Mouse (Mus musculus): ENCODE data around the gene Akap13. TPM values are rescaled to one million over a fixed set of nuclear protein-coding genes. Genes with fewer than 3 reads are reported as not detected.
A peak's percentile ranks its signal among the peaks of the same experiment; 100 is the strongest.

The Akap13 gene
- polyA plus RNA-seq, 1 experiment from 2014 or later = 37.6 TPM

GRCm38 (mm10) chr7:75642178-75642777 lies 186.9 kb downstream of the Akap13 start:
- 4% methylated on average over 9 of the region's 9 CpGs for WGBS
- Histone ChIP-seq H3K4me1 (peaks cover 39% of the 10 kb centered on the region), H3K27me3 (ENCODE audit: insufficient read depth, poor library complexity, severe bottlenecking) (no peaks in the 10 kb centered on the region), H3K36me3 (no peaks in the 10 kb centered on the region), H3K27ac (peak overlapping the region; percentile 80), H3K4me3 (peak overlapping the region; percentile 47), H3K9me3 (no peaks in the 10 kb centered on the region)
- peak; percentile 81 for DNase-seq (ENCODE audit: low spot score)

- no peak for DNase-seq (ENCODE audit: low spot score)
- Histone ChIP-seq H3K9me3 (no peaks in the 10 kb centered on the region), H3K36me3 (no peaks in the 10 kb centered on the region), H3K27ac (no peak overlapping the region; the same call in 1 of the 2 replicates), H3K4me1 (peaks cover 39% of the 10 kb centered on the region), H3K4me3 (peak overlapping the region; percentile 47), H3K27me3 (ENCODE audit: insufficient read depth, poor library complexity, severe bottlenecking) (no peaks in the 10 kb centered on the region)
- 53% methylated on average over 16 of the region's 16 CpGs for WGBS
Measured at GRCm38 (mm10) chr7:75642846-75643563, 187.7 kb downstream of the Akap13 start.

GRCm38 (mm10) chr7:75643986-75644385 lies 188.7 kb downstream of the Akap13 start:
- WGBS = 63% methylated on average over 4 of the region's 4 CpGs
- Histone ChIP-seq H3K36me3 (no peaks in the 10 kb centered on the region), H3K27ac (peak overlapping the region; percentile 29; the same call in 1 of the 2 replicates), H3K4me1 (peaks cover 39% of the 10 kb centered on the region), H3K27me3 (ENCODE audit: insufficient read depth, poor library complexity, severe bottlenecking) (no peaks in the 10 kb centered on the region), H3K4me3 (no peak overlapping the region), H3K9me3 (no peaks in the 10 kb centered on the region)
- DNase-seq (ENCODE audit: low spot score) = no peak

- 80% methylated on average over 2 of the region's 2 CpGs for WGBS
- no peak overlapping the region for H3K27ac ChIP-seq
- H3K9me3 ChIP-seq = no peaks in the 10 kb centered on the region
- peaks cover 39% of the 10 kb centered on the region for H3K4me1 ChIP-seq
- no peak for DNase-seq (ENCODE audit: low spot score)
- no peaks in the 10 kb centered on the region for H3K27me3 ChIP-seq (ENCODE audit: insufficient read depth, poor library complexity, severe bottlenecking)
- no peaks in the 10 kb centered on the region for H3K36me3 ChIP-seq
- no peak overlapping the region for H3K4me3 ChIP-seq
Measured at GRCm38 (mm10) chr7:75644585-75644984, 189.3 kb downstream of the Akap13 start.

GRCm38 (mm10) chr7:75645156-75645933 lies 190.0 kb downstream of the Akap13 start:
- H3K36me3 ChIP-seq = no peaks in the 10 kb centered on the region
- no peak overlapping the region for H3K4me3 ChIP-seq
- WGBS = 72% methylated on average over 5 of the region's 5 CpGs
- no peaks in the 10 kb centered on the region for H3K27me3 ChIP-seq (ENCODE audit: insufficient read depth, poor library complexity, severe bottlenecking)
- no peak for DNase-seq (ENCODE audit: low spot score)
- no peak overlapping the region for H3K27ac ChIP-seq
- peaks cover 39% of the 10 kb centered on the region for H3K4me1 ChIP-seq
- no peaks in the 10 kb centered on the region for H3K9me3 ChIP-seq

GRCm38 (mm10) chr7:75648051-75648450 lies 192.7 kb downstream of the Akap13 start:
- no peak overlapping the region for H3K27ac ChIP-seq
- 84% methylated on average over 3 of the region's 3 CpGs for WGBS
- H3K9me3 ChIP-seq = no peaks in the 10 kb centered on the region
- DNase-seq (ENCODE audit: low spot score) = no peak
- H3K27me3 ChIP-seq (ENCODE audit: insufficient read depth, poor library complexity, severe bottlenecking) = no peaks in the 10 kb centered on the region
- H3K4me1 ChIP-seq = peaks cover 14% of the 10 kb centered on the region; the same call in 1 of the 2 replicates
- H3K36me3 ChIP-seq = no peaks in the 10 kb centered on the region
- no peak overlapping the region for H3K4me3 ChIP-seq

GRCm38 (mm10) chr7:75648961-75649360 lies 193.6 kb downstream of the Akap13 start:
- no peaks in the 10 kb centered on the region for H3K36me3 ChIP-seq
- H3K27me3 ChIP-seq (ENCODE audit: insufficient read depth, poor library complexity, severe bottlenecking) = no peaks in the 10 kb centered on the region
- peaks cover 7% of the 10 kb centered on the region; the same call in 1 of the 2 replicates for H3K4me1 ChIP-seq
- 79% methylated on average over 4 of the region's 4 CpGs for WGBS
- no peaks in the 10 kb centered on the region for H3K9me3 ChIP-seq
- H3K4me3 ChIP-seq = no peak overlapping the region
- H3K27ac ChIP-seq = no peak overlapping the region
- no peak for DNase-seq (ENCODE audit: low spot score)

- Histone ChIP-seq H3K4me3 (no peak overlapping the region), H3K4me1 (no peaks in the 10 kb centered on the region), H3K27me3 (ENCODE audit: insufficient read depth, poor library complexity, severe bottlenecking) (no peaks in the 10 kb centered on the region), H3K27ac (no peak overlapping the region), H3K36me3 (no peaks in the 10 kb centered on the region), H3K9me3 (no peaks in the 10 kb centered on the region)
- no peak for DNase-seq (ENCODE audit: low spot score)
- WGBS = 89% methylated on average over 1 of the region's 1 CpGs
Measured at GRCm38 (mm10) chr7:75649966-75650365, 194.6 kb downstream of the Akap13 start.

- no peak for DNase-seq (ENCODE audit: low spot score)
- Histone ChIP-seq H3K9me3 (no peaks in the 10 kb centered on the region), H3K27ac (no peak overlapping the region), H3K4me1 (0 out of 2 replicates have a peak, but pooled peaks cover 3% of the 10 kb centered on the region), H3K36me3 (0 out of 2 replicates have a peak, but pooled peaks cover 2% of the 10 kb centered on the region), H3K4me3 (no peak overlapping the region), H3K27me3 (ENCODE audit: insufficient read depth, poor library complexity, severe bottlenecking) (no peaks in the 10 kb centered on the region)
- 75% methylated on average over 3 of the region's 3 CpGs for WGBS
Measured at GRCm38 (mm10) chr7:75653684-75654317, 198.5 kb downstream of the Akap13 start.

- H3K27ac ChIP-seq = no peak overlapping the region
Measured at GRCm38 (mm10) chr7:75655180-75656074, 200.1 kb downstream of the Akap13 start.

GRCm38 (mm10) chr7:75656297-75656852 lies 201.0 kb downstream of the Akap13 start:
- Histone ChIP-seq H3K27ac (no peak overlapping the region), H3K36me3 (0 out of 2 replicates have a peak, but pooled peaks cover 2% of the 10 kb centered on the region), H3K9me3 (no peaks in the 10 kb centered on the region), H3K4me1 (0 out of 2 replicates have a peak, but pooled peaks cover 3% of the 10 kb centered on the region), H3K4me3 (no peak overlapping the region), H3K27me3 (ENCODE audit: insufficient read depth, poor library complexity, severe bottlenecking) (no peaks in the 10 kb centered on the region)
- WGBS = 85% methylated on average over 9 of the region's 9 CpGs
- DNase-seq (ENCODE audit: low spot score) = no peak

More at GRCm38 (mm10) chr7:75655180-75656074, 200.1 kb downstream of the Akap13 start:
- Histone ChIP-seq H3K36me3 (0 out of 2 replicates have a peak, but pooled peaks cover 2% of the 10 kb centered on the region), H3K9me3 (no peaks in the 10 kb centered on the region), H3K4me3 (no peak overlapping the region), H3K4me1 (0 out of 2 replicates have a peak, but pooled peaks cover 3% of the 10 kb centered on the region), H3K27me3 (ENCODE audit: insufficient read depth, poor library complexity, severe bottlenecking) (no peaks in the 10 kb centered on the region)
- DNase-seq (ENCODE audit: low spot score) = no peak
- 79% methylated on average over 11 of the region's 11 CpGs for WGBS

All from heart, embryonic 10.5 days (tissue).